Mouse (Mus musculus) intestine, postnatal 0 days (tissue): ENCODE measurements at regions not wholly inside any gene's neighbourhood (a gene's known extent, or its start where the extent isn't known, plus 50 kb on each side); places are given as distances from the start of the nearest gene placed in this dataset.
A peak's percentile ranks its signal among the peaks of the same experiment; 100 is the strongest.

ENCODE experiments used
- ATAC-seq: fragments of 200-750 bp; cut with Nextera tagmentation; 2 replicates; pipeline ENCODE4 v1.8.0; 2017; ENCODE audit warnings: mild to moderate bottlenecking, moderate TSS enrichment, moderate library complexity
- H3K27ac ChIP-seq: fragments of 300-500 bp; sonication (generic); 2 replicates; pipeline ENCODE4 v1.5.1; 2014; ENCODE audit warnings: mild to moderate bottlenecking, low read depth, low read length, moderate library complexity
- H3K27me3 ChIP-seq: fragments of 300-500 bp; sonication (generic); replicated peaks from 2 replicates; pipeline ENCODE4 v1.6.1; 2014; ENCODE audit warnings: low read length, mixed read lengths; ENCODE audit not compliant: control insufficient read depth, insufficient read depth
- H3K36me3 ChIP-seq: fragments of 300-500 bp; sonication (generic); 2 replicates; pipeline ENCODE4 v1.6.1; 2014; ENCODE audit warnings: mild to moderate bottlenecking, moderate library complexity; ENCODE audit not compliant: control insufficient read depth, insufficient read depth
- H3K4me1 ChIP-seq: fragments of 300-500 bp; sonication (generic); replicated peaks from 2 replicates; pipeline ENCODE4 v1.6.1; 2014; ENCODE audit warnings: antibody characterized with exemption, low read length, mixed read lengths; ENCODE audit not compliant: control insufficient read depth, insufficient read depth
- H3K4me2 ChIP-seq: fragments of 300-500 bp; sonication (generic); replicated peaks from 2 replicates; pipeline ENCODE4 v1.6.1; 2014; ENCODE audit warnings: low read depth, mild to moderate bottlenecking, moderate library complexity
- H3K4me3 ChIP-seq: fragments of 300-500 bp; sonication (generic); 2 replicates; pipeline ENCODE4 v1.5.1; 2014; ENCODE audit warnings: low read depth, low read length
- H3K9ac ChIP-seq: fragments of 300-500 bp; sonication (generic); 2 replicates; pipeline ENCODE4 v1.6.1; 2014; ENCODE audit warnings: mild to moderate bottlenecking, low read depth, low read length
- H3K9me3 ChIP-seq: fragments of 300-500 bp; sonication (generic); 2 replicates; pipeline ENCODE4 v1.6.1; 2016; ENCODE audit warnings: mixed run types; ENCODE audit not compliant: control insufficient read depth
- CTCF ChIP-seq: sonication (generic); IDR thresholded peaks from 2 replicates; pipeline ENCODE4 v1.5.1; 2016; ENCODE audit warnings: low read depth, mild to moderate bottlenecking, control low read depth, antibody characterized with exemption, moderate library complexity
- WGBS: fragments of 180-500 bp; shearing (Covaris S2); extraction: QIAGEN DNeasy Blood & Tissue Kit; methylation state at CpG from one replicate; pipeline ENCODE4 v1.1.7; 2014; 5-methylcytosine and 5-hydroxymethylcytosine counted together

GRCm38 (mm10) chr5:97563724-97564123, 106.9 kb upstream of the Gk2 start:
- no peak overlapping the region for H3K9ac ChIP-seq
- H3K4me2 ChIP-seq, result no peak overlapping the region
- H3K4me1 ChIP-seq, result no peaks in the 10 kb centered on the region
- 77% methylated on average over 6 of the region's 6 CpGs for WGBS
- ATAC-seq, result no peak
- no peak for TF ChIP-seq CTCF
- H3K36me3 ChIP-seq, result no peaks in the 10 kb centered on the region
- no peaks in the 10 kb centered on the region for H3K27me3 ChIP-seq
- no peak overlapping the region for H3K27ac ChIP-seq
- H3K9me3 ChIP-seq, result no peaks in the 10 kb centered on the region
- H3K4me3 ChIP-seq, result no peak overlapping the region

- H3K36me3 ChIP-seq, result no peaks in the 10 kb centered on the region
- ATAC-seq, result no peak
- no peak for TF ChIP-seq CTCF
Measured at GRCm38 (mm10) chr5:97554274-97554673, 97.5 kb upstream of the Gk2 start.

GRCm38 (mm10) chr5:97553122-97553521, 96.3 kb upstream of the Gk2 start:
- WGBS, result 57% methylated on average over 3 of the region's 3 CpGs
- Histone ChIP-seq H3K4me3 (no peak overlapping the region), H3K36me3 (no peaks in the 10 kb centered on the region), H3K27ac (no peak overlapping the region), H3K4me2 (no peak overlapping the region), H3K9ac (no peak overlapping the region), H3K9me3 (no peaks in the 10 kb centered on the region), H3K27me3 (no peaks in the 10 kb centered on the region), H3K4me1 (no peaks in the 10 kb centered on the region)
- TF ChIP-seq CTCF, result peak; percentile 57
- no peak for ATAC-seq

More at GRCm38 (mm10) chr5:97554274-97554673, 97.5 kb upstream of the Gk2 start:
- no peaks in the 10 kb centered on the region for H3K9me3 ChIP-seq
- no peaks in the 10 kb centered on the region for H3K4me1 ChIP-seq
- H3K4me2 ChIP-seq, result no peak overlapping the region
- H3K9ac ChIP-seq, result no peak overlapping the region
- 74% methylated on average over 6 of the region's 6 CpGs for WGBS
- H3K27ac ChIP-seq, result no peak overlapping the region
- H3K27me3 ChIP-seq, result no peaks in the 10 kb centered on the region
- no peak overlapping the region for H3K4me3 ChIP-seq

GRCm38 (mm10) chr5:97537492-97538257, 80.9 kb upstream of the Gk2 start:
- no peak for ATAC-seq
- Histone ChIP-seq H3K27ac (no peak overlapping the region), H3K4me2 (no peak overlapping the region), H3K4me1 (no peaks in the 10 kb centered on the region), H3K36me3 (no peaks in the 10 kb centered on the region), H3K9me3 (no peaks in the 10 kb centered on the region), H3K9ac (no peak overlapping the region), H3K27me3 (no peaks in the 10 kb centered on the region), H3K4me3 (no peak overlapping the region)
- WGBS, result 26% methylated on average over 3 of the region's 3 CpGs
- TF ChIP-seq CTCF, result no peak

- H3K36me3 ChIP-seq, result no peaks in the 10 kb centered on the region
- TF ChIP-seq CTCF, result no peak
- ATAC-seq, result no peak
- H3K9ac ChIP-seq, result no peak overlapping the region
- 72% methylated on average over 5 of the region's 5 CpGs for WGBS
- no peaks in the 10 kb centered on the region for H3K9me3 ChIP-seq
- no peak overlapping the region for H3K27ac ChIP-seq
- no peak overlapping the region for H3K4me3 ChIP-seq
- H3K27me3 ChIP-seq, result no peaks in the 10 kb centered on the region
- no peaks in the 10 kb centered on the region for H3K4me1 ChIP-seq
- H3K4me2 ChIP-seq, result no peak overlapping the region
Measured at GRCm38 (mm10) chr5:97533733-97534132, 76.9 kb upstream of the Gk2 start.

- Histone ChIP-seq H3K4me3 (no peak overlapping the region), H3K27ac (no peak overlapping the region), H3K9me3 (no peaks in the 10 kb centered on the region), H3K4me2 (no peak overlapping the region), H3K36me3 (no peaks in the 10 kb centered on the region), H3K4me1 (no peaks in the 10 kb centered on the region), H3K9ac (no peak overlapping the region), H3K27me3 (no peaks in the 10 kb centered on the region)
- ATAC-seq, result no peak
- WGBS, result 84% methylated on average over 5 of the region's 5 CpGs
- TF ChIP-seq CTCF, result no peak
Measured at GRCm38 (mm10) chr5:97527555-97527954, 70.7 kb upstream of the Gk2 start.
